Mouse (Mus musculus) G1E-ER4 (cell line): ENCODE results near the gene Dnaaf5. TPM values are rescaled to one million over a fixed set of nuclear protein-coding genes. Genes with fewer than 3 reads are reported as not detected.

Experiments
- GATA1 ChIP-seq: IDR thresholded peaks from one replicate; pipeline ENCODE4 v1.8.0; 2012; ENCODE audit warnings: low read length, inconsistent platforms
- polyA plus RNA-seq: library from polyadenylated mRNA; stranded (reverse); fragments of >175 nt; gene quantifications from 2 replicates; pipeline ENCODE4 v1.2.3, GENCODE M21; 2012

Gene Dnaaf5
- polyA plus RNA-seq, 1 experiment = 85.8 TPM

- no peak for TF ChIP-seq GATA1
These were observed 78.3 kb downstream of the Dnaaf5 start for GRCm38 (mm10) chr5:139228318-139228717.

GRCm38 (mm10) chr5:139229716-139230115 is 79.7 kb downstream of the Dnaaf5 start:
- no peak for TF ChIP-seq GATA1

DNA sequence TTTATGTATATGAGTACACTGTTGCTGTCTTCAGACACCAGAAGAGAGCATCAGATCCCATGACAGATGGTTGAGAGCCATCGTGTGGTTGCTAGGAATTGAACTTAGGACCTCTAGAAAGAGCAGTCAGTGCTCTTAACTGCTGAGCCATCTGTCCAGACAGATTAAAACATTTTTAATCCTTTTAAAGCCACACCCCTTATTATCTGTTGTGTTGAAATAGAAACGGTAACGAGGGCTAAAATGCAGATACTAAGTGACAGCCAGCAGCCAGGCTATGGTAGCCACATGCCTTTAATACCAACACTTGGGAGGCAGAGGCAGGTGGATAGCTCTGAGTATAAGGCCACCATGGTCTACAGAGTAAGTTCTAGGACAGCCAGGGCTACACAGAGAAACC is 82.1 kb downstream of the Dnaaf5 start:
- TF ChIP-seq GATA1 = no peak

DNA sequence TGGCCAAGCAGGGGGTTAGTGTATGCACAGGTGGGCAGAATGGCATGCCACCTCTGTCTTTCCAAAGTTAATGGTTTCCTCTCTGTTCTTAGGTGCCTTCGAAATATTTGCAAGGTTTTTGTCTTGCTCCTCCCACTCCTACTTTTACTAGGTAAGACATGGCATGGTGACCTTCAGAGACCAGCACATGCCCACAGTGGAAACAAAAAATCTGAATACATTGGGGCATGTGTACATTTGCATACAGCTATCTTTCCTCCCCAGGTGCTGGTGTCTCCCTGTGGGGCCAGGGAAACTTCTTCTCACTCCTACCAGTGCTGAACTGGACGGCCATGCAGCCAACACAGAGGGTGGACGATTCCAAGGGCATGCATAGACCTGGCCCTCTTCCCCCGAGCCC is 84.4 kb downstream of the Dnaaf5 start:
- no peak for TF ChIP-seq GATA1

Other genes with a start within 250 kb of the Dnaaf5 start
- gene Pdgfa, start 152.9 kb upstream of the Dnaaf5 start, polyA plus RNA-seq = not detected in 2 replicates
- gene Prkar1b, start 222 bp upstream of the Dnaaf5 start, polyA plus RNA-seq = not detected in 2 replicates
- 14.2 and 19.4 TPM in 2 replicates for gene Sun1, start 50.4 kb downstream of the Dnaaf5 start, polyA plus RNA-seq
- 84.1 and 121 TPM in 2 replicates for gene Get4, start 102.1 kb downstream of the Dnaaf5 start, polyA plus RNA-seq
- 0.03 and 0.06 TPM in 2 replicates for gene Adap1, start 175.4 kb downstream of the Dnaaf5 start, polyA plus RNA-seq
- 57.2 and 76.6 TPM in 2 replicates for gene Cox19, start 201.2 kb downstream of the Dnaaf5 start, polyA plus RNA-seq
- not detected in 2 replicates for gene Cyp2w1, start 202.4 kb downstream of the Dnaaf5 start, polyA plus RNA-seq
- gene Gpr146, start 227.5 kb downstream of the Dnaaf5 start, polyA plus RNA-seq = 15.4 and 15.9 TPM in 2 replicates